Mouse (Mus musculus) c-Kit-positive CD71-positive TER-119-negative erythroid progenitor cells, embryonic 14.5 days (primary cell): ENCODE data around the gene Fbxo46.

Source experiments
- DNase-seq: peaks from one replicate; pipeline ENCODE4 v3.0.0-alpha.2; 2013; ENCODE audit warnings: low read depth

Fbxo46 gene

GRCm38 (mm10) chr7:19093537-19094385 lies 25.9 kb upstream of the Fbxo46 start:
- DNase-seq, result peak; percentile 94

DNA sequence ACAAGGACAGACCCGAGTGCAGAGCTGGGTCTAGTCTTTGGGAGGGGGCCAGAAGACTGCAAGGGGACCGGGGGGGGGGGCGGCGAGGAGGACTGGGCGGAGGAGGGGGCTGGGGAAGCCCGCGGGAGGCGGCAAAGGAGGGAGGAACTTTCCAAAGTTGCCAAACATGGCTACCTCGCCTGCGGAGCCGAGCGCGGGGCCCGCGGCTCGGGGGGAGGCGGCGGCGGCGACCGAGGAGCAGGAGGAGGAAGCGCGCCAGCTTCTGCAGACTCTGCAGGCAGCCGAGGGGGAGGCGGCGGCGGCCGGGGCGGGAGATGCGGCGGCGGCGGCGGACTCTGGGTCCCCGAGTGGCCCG lies 25.2 kb upstream of the Fbxo46 start, which contains the start of gene Six5:
Gene Six5, plus strand, starts transcription at position 124 of the 355 bp plus-strand sequence.
- DNase-seq, result no peak

DNA sequence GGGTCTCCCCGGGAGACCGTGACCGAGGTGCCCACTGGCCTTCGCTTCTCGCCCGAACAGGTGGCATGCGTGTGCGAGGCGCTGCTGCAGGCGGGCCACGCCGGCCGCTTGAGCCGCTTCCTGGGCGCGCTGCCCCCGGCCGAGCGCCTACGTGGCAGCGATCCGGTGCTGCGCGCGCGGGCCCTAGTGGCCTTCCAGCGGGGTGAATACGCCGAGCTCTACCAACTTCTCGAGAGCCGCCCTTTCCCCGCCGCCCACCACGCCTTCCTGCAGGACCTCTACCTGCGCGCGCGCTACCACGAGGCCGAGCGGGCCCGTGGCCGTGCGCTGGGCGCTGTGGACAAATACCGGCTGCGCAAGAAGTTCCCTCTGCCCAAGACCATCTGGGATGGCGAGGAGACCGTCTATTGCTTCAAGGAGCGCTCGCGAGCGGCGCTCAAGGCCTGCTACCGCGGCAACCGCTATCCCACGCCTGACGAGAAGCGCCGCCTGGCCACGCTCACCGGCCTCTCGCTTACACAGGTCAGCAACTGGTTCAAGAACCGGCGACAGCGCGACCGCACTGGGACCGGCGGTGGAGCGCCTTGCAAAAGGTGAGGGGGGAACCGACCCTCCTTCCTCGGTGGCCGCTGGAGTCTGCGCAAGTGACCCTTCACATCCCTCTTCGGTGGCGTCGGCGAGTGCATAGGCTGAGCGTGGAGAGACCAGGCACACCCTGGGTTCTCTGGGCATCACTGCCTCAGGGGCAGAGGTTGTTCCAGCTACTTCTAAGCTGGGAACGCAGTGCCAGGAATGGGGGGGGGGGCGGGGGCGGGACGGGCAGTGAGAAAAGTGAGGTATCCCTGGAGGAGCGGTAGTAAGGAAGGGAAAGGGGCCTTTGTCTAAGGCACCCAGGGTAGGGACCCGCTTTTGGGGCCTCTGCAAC lies 24.6 kb upstream of the Fbxo46 start:
- DNase-seq, result no peak

GRCm38 (mm10) chr7:19095751-19096110 lies 23.9 kb upstream of the Fbxo46 start:
- DNase-seq, result no peak

DNA sequence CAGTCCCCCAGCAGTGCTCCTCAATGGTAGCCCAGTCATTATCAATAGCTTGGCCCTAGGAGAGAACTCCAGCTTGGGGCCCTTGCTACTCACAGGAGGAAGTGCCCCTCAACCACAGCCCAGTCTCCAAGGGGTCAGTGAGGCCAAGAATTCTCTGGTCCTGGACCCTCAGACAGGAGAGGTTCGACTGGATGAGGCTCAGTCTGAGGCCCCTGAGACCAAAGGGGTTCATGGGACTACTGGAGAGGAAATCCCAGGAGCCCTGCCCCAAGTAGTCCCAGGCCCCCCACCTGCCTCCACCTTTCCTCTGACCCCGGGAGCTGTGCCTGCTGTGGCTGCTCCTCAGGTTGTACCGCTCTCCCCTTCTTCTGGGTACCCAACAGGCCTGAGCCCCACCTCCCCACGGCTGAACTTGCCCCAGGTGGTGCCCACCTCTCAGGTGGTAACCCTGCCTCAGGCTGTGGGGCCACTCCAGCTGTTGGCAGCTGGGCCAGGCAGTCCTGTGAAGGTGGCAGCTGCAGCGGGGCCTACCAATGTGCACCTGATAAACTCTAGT lies 23.2 kb upstream of the Fbxo46 start:
- no peak for DNase-seq

DNA sequence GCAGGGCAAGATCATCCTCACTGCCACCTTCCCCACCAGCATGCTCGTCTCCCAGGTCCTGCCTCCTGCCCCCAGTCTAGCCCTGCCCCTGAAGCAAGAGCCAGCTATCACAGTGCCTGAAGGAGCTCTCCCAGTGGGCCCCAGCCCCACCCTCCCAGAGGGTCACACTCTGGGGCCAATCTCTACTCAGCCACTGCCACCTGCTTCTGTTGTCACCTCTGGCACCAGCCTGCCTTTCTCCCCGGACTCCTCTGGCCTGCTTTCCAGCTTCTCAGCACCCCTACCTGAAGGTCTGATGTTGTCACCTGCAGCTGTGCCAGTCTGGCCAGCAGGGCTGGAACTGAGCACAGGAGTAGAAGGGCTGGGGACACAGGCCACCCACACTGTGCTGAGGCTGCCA lies 22.4 kb upstream of the Fbxo46 start:
- DNase-seq, result no peak

- DNase-seq, result no peak
Measured at GRCm38 (mm10) chr7:19097863-19098262, 21.8 kb upstream of the Fbxo46 start.

- DNase-seq, result no peak
Measured at GRCm38 (mm10) chr7:19098811-19099210, 20.8 kb upstream of the Fbxo46 start.

DNA sequence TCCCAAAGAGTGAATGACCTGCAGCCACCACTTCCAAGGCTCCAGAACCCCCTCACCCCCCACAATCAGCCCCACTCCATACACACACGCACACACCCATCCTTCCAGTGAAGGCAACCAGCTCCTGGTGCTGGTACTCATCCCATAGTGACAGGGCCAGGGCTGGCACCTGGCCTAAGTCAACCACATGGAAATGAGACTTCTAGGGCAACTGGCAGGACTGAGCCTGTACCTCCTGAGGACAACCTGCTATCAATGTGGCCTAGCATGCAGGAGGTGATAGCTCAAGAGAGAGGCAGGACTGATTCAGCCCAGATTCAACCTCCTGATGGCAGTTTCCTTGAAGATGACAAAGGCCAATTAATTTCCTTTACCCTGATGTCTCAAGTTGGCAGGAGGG lies 19.4 kb upstream of the Fbxo46 start:
- no peak for DNase-seq

GRCm38 (mm10) chr7:19103741-19104140 lies 15.9 kb upstream of the Fbxo46 start:
- DNase-seq, result no peak

GRCm38 (mm10) chr7:19104486-19104885 lies 15.2 kb upstream of the Fbxo46 start:
- DNase-seq, result no peak

DNA sequence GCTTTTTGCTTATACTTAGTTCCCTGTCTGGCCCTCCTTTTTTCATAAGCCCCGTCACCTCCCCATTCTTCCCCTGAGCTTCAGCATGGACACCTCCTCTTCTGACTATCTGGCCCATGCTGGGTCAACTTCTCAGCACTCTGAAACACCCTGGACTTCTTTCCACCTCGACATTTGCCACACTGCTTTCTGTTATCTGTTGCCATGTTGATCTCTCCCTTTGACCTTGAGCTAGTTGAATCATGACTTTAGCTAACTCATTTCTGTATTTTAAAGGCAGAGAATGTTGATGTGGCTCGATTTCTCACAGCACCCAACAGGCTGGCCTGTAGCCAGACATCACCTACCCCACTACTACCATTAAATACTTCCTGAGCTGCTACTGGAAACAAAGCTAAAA lies 12.2 kb upstream of the Fbxo46 start:
- no peak for DNase-seq

GRCm38 (mm10) chr7:19109565-19109964 lies 10.1 kb upstream of the Fbxo46 start:
- DNase-seq, result no peak

GRCm38 (mm10) chr7:19118028-19118771 lies 1.5 kb upstream of the Fbxo46 start, which contains the start of gene Gm4969:
TSS of gene Gm4969 (minus strand) at chr7:19118368.
- DNase-seq, result no peak

DNA sequence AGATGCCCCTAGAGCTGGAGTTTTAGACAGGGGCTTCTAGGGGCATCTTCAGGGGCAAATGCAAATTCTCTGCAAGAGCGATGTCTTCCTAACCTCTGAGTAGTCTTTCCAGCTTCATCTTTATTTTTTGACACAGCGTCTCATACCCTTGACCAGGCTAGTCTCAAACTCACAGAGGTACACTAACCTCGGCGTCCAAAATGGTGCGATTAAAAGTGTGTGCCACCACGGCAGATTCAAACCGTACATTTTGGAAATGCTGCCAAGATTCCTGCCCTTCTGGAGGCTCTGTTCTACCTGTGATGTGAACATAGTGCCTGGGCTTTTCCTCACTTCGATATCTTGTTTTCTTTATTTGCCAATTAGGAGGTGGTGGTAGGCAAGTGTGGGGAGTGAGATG lies 576 bp upstream of the Fbxo46 start:
- DNase-seq, result no peak

- DNase-seq, result no peak
Measured at GRCm38 (mm10) chr7:19121686-19122085, 2.0 kb downstream of the Fbxo46 start.

- DNase-seq, result no peak
Measured at GRCm38 (mm10) chr7:19124713-19125112, 5.1 kb downstream of the Fbxo46 start.

DNA sequence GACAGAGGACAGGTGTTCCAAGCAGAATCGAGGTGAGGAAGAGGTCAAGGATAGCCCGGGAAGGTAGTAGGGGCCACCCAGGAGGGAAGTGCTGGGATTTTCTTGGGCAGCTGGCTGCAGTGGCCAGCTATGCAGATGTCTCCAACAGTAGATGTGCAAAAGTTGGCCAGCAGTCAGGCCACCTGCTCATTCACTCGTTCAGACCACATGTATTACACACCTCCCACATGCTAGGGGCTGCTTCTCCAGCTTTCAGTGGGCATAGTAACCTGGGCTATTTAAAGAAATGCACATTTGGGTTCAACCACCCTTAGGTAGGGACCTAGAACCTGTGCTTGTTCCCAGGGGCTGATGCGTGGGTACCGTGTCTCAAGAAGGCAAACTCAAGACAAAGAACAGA lies 8.1 kb downstream of the Fbxo46 start:
- no peak for DNase-seq

- DNase-seq, result no peak
Measured at GRCm38 (mm10) chr7:19129396-19129795, 9.7 kb downstream of the Fbxo46 start.

DNA sequence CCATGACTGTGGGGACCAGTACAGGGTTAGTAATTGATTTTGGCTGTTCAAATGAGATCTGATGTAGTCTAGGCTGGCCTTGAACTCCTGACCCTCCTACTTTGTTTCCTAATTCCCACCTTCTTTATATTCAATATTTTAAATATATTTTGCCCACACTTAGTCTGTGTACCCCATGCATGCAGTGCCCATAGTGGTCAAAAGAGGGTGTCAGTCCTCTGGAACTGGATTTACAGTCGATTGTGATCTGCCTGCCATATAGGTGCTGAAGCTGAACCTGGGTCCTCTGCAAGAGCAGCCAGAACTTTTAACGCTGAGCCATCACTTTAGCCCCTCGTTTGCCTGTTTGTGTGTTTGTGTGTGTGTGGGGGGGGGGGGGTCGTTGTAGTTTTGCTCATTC lies 11.0 kb downstream of the Fbxo46 start:
- no peak for DNase-seq

GRCm38 (mm10) chr7:19131324-19131848 lies 11.7 kb downstream of the Fbxo46 start:
- DNase-seq, result peak; percentile 89

- no peak for DNase-seq
Measured at GRCm38 (mm10) chr7:19136168-19136567, 16.5 kb downstream of the Fbxo46 start.
